Mouse (Mus musculus) T-cell, adult 66 days (primary cell): ENCODE results near the gene Pum1. TPM values are rescaled to one million over a fixed set of nuclear protein-coding genes. Genes with fewer than 3 reads are reported as not detected.

Experiments
- total RNA-seq, 2 experiments: library from RNA; stranded (reverse); gene quantifications; 3 replicates in 1 of 2; 4 replicates in 1 of 2; pipeline ENCODE4 v1.2.4; 2023

The Pum1 gene
- total RNA-seq = 100 to 1,000 TPM; 153 to 163 TPM

DNA sequence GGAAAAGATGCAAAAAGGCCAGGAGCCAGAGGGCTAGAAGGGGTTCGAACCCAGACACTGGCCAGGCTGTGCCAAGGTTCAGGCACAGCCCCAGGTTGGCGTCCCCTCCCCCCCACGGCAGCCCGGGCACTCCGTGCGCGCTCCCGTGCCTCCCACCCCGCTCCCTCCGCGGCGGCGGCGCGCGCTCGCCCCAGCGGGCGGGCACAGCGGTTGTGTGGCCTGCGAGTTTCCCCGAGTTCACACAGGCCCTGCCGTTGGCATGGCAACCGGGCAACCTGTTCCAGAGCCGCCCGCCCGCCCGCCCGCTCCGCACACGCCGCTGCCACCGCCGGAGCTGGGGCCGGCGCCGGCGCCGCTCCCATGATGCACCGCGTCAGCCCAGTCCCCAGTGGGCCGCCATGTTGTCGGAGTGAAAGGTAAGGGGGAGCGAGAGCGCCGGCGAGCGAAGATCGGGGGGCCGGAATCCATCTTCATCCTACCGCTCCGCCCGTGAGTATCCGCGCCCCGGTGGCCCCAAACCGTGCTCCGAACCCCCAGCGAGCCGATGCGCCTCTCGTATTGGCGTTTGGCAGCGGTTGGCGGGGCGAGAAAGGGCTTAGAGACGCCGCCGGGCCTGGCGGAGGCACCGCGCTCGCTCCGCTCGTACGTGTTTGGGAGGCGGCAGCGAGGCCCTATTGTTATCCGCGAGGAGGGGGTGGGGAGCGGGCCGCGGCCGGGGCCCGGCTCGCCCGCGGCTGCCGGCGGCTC, at the start of gene Pum1:
Gene Pum1, plus strand, starts transcription at position 343 of the 747 bp plus-strand sequence.

DNA sequence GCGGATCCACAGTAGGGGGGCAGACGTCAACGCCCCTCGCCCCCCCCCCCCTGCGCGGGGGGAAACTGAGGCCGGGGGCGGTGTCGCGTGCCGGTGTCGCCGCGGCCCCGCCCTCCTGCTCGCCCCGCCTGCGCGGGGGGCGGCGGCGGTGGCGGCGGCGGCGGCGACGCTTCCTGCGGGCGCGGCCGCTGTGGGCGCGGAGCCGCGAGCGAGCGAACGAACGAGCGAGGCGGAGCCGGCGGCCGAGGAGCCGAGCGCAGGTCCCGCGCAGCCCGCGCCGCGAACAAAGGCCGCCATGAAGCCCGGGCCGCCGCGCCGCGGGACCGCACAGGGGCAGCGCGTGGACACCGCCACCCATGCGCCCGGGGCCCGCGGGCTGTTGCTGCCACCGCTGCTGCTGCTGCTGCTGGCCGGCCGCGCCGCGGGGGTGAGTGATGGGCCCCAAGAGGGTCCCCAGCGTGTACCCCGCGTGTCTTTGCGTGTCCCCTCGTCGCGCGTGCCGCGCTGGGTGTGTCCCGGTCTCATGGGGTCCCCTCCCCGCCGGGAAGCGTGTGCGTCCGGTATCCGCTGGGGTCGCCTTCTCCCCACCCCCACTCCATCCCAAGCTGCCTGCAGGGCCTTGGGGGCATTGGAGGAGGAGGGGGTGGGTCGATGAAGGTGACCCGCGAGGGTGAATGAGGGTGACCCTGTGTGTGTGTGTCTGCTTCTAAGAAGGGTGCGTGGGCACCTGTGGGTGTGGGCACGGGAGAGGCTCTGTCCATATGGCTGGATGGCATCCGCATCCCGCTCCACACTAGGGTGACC, 129.5 kb downstream of the Pum1 start, which contains the start of gene Sdc3:
Gene Sdc3, plus strand, starts transcription at position 162 of the 804 bp plus-strand sequence.

Other genes with a start within 250 kb of the Pum1 start
- not detected for gene Nkain1, start 89.1 kb upstream of the Pum1 start, total RNA-seq
- gene Sdc3, start 129.2 kb downstream of the Pum1 start, total RNA-seq = 1 to 10 TPM; 4.6 to 5.7 TPM
- gene Laptm5, start 249.8 kb downstream of the Pum1 start, total RNA-seq = 1,000 to 10,000 TPM in 1 of 2 experiments, 100 to 1,000 TPM in 1; 967 to 1,084 TPM